Mouse (Mus musculus) olfactory bulb, adult 2 months (tissue): ENCODE results near the gene Hbp1.

Experiments
- CTCF ChIP-seq: fragments of 200-500 bp; IDR thresholded peaks from 2 replicates; pipeline ENCODE4 v1.5.1; 2012; ENCODE audit warnings: low read depth, mild to moderate bottlenecking, low read length, moderate library complexity; ENCODE audit not compliant: insufficient read depth
- POLR2A ChIP-seq: fragments of 200-500 bp; IDR thresholded peaks from 2 replicates; pipeline ENCODE4 v1.6.1; 2012; ENCODE audit warnings: mild to moderate bottlenecking, low read depth, low read length, moderate library complexity; ENCODE audit not compliant: insufficient read depth

DNA sequence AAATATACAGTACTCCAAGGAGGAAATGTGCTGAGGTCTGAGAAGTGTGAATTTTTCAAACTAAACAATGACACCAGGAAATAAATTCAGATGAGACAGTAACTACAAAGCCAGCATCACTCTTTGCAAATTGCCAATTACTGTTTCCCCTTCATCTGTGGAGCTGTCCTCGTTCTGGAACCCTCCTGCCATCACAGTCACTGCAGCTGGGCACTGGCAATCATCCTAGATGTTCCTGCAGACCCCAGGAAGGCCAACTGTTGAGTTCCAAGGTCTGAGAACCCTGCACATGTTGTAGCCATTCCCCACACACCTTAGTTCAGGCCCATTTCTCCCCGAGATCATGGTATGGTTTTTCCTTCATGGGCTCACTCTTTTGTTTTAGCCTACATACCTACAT is 33.9 kb upstream of the Hbp1 start:
- TF ChIP-seq POLR2A: no peak
- TF ChIP-seq CTCF: no peak
